Mouse (Mus musculus): ENCODE data around the gene Gm10563. TPM values are rescaled to one million over a fixed set of nuclear protein-coding genes. Genes with fewer than 3 reads are reported as not detected.

Gm10563 gene
- polyA plus RNA-seq, 1 experiment from 2014 or later, result not detected

DNA sequence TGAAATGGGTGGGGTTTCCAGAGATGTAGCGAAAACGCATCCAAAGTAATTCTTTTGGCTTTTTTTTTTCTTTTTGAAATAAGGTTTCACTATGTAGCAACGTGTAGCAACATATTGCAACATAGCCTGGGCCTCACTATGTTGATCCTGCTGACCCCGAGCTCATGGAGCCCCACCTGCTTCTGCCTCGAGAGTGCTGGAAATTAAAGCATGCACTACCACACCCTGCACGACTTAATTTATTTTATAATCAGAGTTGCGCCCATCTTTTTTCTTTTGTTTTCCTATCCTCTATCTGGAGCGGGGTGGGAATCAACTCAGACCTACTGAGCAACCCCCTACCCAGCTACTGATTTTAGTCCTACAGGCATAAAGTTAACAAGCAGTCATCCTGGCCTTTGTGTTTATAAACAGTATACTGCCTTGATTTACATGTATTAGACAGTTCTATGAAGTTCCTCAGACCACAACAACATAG, 24.4 kb upstream of the Gm10563 start:
- ATAC-seq (no peak), DNase-seq (ENCODE audit: low read depth, low spot score) (no peak)
- in situ Hi-C loops (cut with MboI; ENCODE audit: low pct_unique_long_range_greater_than_20kb), result no loop called here
- TF ChIP-seq CTCF (IDR thresholded peaks at IDR 0.05), result no peak
- ChIA-PET CTCF (interaction anchor here (0.9 to 1.3 kb wide), 3 partner anchors 15 to 29 kb away, joined by 3 read pairs; no protein-coding TSS in a partner anchor), POLR2A (interaction anchor here (0.7 to 1.6 kb wide), 2 partner anchors 18 to 198 kb away, joined by 3 to 4 read pairs; no protein-coding TSS in a partner anchor)
- H3K27me3 ChIP-seq, result no peaks in the 10 kb centered on the region

DNA sequence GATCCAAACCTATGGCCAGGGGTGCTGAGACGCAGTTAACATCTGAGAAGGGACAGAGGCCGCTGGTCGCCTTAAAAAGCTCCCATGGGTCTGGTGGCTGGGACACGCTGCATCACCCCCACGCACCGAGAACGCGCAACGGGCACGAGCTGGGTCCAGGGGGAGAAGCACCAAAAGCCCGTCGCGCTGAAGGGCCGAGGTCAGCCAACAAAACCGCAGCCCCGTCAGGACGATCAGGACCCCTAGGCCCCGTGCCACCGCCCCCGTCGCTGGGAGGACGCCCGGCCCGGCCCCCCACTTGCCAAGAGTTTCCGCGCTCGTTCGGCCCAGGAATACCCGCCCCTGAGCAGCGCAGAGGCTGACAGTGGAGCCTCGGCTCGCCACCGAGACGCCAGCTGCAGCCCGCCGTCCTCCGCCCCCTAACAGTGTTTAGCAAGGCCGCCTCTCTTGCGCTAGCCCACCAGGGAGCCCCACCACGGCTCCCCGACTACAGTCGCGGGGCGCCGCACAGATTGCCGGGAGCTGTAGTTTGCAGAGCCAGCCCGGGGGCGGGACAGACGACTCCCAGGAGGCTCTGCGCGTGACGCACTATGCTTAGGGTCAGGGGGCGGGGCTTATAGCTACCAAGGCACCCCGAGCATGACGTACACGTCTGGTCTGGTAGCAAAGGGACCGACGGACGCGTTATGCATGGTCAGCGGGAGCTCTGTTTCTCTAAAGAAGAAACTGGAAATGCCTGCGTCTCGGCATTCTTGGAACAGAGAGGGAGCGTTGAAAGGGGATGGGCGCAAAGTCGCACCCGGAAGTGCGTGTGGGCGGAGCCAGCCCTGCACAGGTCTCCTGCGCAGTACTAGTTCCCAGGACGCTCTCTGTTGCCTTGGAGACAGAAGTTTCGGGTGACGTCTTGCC, 23.7 kb upstream of the Gm10563 start, which contains the start of gene Mib2:
TSS of gene Mib2 (minus strand) at position 510 of the 909 bp plus-strand sequence.
- POLR2A ChIA-PET, result interaction anchor here (0.7 to 1.6 kb wide), 2 partner anchors 17 to 197 kb away, joined by 3 to 4 read pairs; no protein-coding TSS in a partner anchor
- H3K27me3 ChIP-seq, result no peaks in the 10 kb centered on the region
- CTCF ChIA-PET, result interaction anchor here (0.9 to 1.3 kb wide), 3 partner anchors 15 to 30 kb away, joined by 3 read pairs; no protein-coding TSS in a partner anchor
- in situ Hi-C loops (cut with MboI; ENCODE audit: low pct_unique_long_range_greater_than_20kb), result no loop called here
- no peak for TF ChIP-seq CTCF (IDR thresholded peaks at IDR 0.05)
- ATAC-seq, result peak; percentile 90
- DNase-seq (ENCODE audit: low read depth, low spot score), result peak; percentile 85

DNA sequence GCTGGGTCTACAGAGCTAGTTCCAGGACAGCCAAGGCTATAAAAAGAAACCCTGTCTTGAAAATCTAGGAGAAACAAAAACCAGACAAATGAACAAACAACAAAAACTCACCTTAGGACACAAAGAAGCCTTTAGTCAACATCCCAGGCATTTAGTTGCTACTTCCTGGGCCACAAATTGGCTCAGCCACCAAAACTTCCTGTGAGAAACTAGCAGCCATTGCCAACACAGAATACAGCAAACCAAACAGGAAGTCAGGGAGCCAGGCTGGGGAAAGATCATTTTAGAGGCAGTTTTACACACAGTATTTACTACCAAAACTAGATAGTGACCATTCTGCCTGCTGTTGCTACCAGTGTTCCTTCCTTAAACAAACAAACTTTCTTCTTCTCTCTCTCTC, 21.7 kb upstream of the Gm10563 start:
- in situ Hi-C loops (cut with MboI; ENCODE audit: low pct_unique_long_range_greater_than_20kb), result no loop called here
- no peaks in the 10 kb centered on the region for H3K27me3 ChIP-seq
- no peak for TF ChIP-seq CTCF (IDR thresholded peaks at IDR 0.05)
- POLR2A ChIA-PET, result no interaction called here
- CTCF ChIA-PET, result no interaction called here
- DNase-seq (ENCODE audit: low read depth, low spot score), result no peak
- no peak for ATAC-seq

DNA sequence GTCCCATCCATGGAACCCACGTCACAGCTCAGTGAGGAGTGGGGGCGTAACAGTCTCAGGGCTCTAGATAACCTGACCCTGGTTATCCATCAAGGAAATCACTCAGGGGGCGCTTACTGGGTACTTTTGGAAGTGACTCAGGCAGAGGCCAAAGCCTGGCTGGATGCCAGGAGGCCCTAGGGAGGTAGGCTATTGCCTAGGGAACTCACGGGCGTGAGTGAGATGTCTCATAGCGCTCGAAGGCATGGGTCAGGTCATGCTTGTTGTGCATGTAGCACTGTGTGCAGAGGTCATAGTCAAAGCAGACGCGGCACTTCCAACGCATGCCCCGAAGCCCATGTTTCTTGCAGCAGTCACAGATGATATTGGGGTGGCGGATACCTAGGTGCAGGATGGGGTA, 15.4 kb upstream of the Gm10563 start:
- no peak for TF ChIP-seq CTCF (IDR thresholded peaks at IDR 0.05)
- ChIA-PET CTCF (no interaction called here), POLR2A (interaction anchor here (0.9 kb wide), 1 partner anchor 9 kb away, joined by 3 read pairs; no protein-coding TSS in a partner anchor)
- in situ Hi-C loops (cut with MboI; ENCODE audit: low pct_unique_long_range_greater_than_20kb), result no loop called here
- peak; percentile 71 for DNase-seq (ENCODE audit: low read depth, low spot score)
- H3K27me3 ChIP-seq, result no peaks in the 10 kb centered on the region
- peak; percentile 79 for ATAC-seq

DNA sequence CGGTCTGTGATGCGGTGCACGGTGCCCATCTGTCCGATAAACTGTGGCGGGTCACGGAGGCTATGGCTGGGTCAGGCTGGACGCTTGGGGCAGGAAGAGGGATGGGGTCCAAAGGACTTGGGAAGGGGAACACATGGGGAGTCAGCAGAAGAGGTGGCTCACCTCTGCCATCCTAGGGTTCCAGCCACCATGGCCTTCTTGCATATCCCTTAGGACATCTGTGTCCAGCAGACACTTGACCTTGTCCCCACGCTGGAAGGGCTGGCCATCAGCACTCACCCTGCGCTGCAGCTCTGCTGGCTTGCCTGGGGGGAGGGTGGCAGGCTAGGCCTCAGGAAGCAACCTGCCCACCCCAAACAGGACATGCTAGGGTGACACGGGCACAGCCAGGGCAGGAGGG, 13.8 kb upstream of the Gm10563 start:
- POLR2A ChIA-PET, result no interaction called here
- TF ChIP-seq CTCF (IDR thresholded peaks at IDR 0.05), result no peak
- no peaks in the 10 kb centered on the region for H3K27me3 ChIP-seq
- no peak for ATAC-seq
- DNase-seq (ENCODE audit: low read depth, low spot score), result no peak
- in situ Hi-C loops (cut with MboI; ENCODE audit: low pct_unique_long_range_greater_than_20kb), result no loop called here
- CTCF ChIA-PET, result no interaction called here

DNA sequence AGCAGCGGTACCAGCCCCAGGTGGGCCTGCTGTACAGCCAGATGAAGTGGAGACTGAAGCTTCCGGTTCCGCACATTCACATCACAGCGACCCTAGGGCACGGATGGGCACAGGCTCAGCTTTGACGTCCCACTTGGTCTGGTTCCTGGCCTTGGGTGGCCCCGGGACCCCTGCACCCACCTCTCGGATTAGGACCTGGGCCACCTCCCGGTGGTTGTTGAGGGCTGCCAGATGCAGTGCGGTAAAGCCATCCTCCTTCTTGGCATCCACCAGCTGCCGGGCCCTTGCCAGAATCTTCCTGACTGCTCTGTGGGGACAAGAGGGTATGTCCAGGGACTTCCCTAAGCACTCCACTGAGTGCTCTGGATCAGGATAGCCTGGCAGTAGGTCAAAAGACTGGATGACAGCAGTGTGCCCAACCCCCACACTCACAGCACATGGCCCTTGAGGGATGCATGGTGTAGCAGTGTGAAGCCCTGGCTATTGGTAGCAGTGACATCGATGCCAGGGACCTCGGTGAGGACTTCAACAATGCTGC, 11.1 kb upstream of the Gm10563 start:
- ATAC-seq (no peak), DNase-seq (ENCODE audit: low read depth, low spot score) (no peak)
- in situ Hi-C loops (cut with MboI; ENCODE audit: low pct_unique_long_range_greater_than_20kb), result no loop called here
- TF ChIP-seq CTCF (IDR thresholded peaks at IDR 0.05), result no peak
- ChIA-PET POLR2A (no interaction called here), CTCF (no interaction called here)
- no peaks in the 10 kb centered on the region for H3K27me3 ChIP-seq

DNA sequence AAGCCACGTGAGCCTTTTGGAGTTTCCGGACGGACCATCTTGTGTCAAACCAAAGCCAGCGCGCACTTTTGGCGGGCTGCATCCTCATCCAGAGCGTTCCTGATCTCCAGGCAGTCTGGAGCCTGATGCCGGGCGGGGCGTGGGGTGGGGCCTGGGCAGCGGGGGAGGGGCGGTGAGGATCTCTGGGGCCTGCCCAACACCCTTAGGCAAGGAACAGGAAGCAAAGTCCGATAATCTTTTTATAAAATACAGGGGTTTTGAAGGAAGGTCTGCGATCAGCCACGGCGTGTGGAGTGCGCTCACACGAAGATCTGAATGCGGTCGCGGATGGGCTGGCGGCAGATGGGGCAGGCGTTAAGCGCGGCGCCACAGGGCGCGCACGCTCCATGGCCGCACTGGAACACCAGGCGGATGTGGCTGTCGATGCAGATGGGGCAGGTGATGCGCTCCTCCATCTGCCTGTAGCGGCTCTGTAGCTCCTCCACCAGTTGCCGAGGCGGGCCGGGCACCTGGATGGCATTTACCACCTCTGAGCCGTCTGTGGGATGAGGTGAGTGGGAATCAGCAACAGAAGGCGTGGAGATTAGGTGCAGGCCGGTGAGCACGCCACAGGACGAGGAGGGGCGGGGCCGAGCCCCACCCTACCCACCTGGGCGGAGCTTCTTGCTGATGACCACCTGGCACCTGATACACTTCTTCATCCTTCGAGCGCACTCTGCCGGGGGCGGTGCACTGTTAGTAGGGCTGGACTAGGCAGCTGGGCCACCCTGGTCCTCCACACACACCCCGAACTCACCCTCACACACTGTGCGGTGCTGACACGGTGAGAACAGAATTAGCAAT, 9.5 kb upstream of the Gm10563 start:
- in situ Hi-C loops (cut with MboI; ENCODE audit: low pct_unique_long_range_greater_than_20kb), result no loop called here
- DNase-seq (ENCODE audit: low read depth, low spot score) (no peak), ATAC-seq (no peak)
- no peak for TF ChIP-seq CTCF (IDR thresholded peaks at IDR 0.05)
- CTCF ChIA-PET, result no interaction called here
- POLR2A ChIA-PET, result no interaction called here
- no peaks in the 10 kb centered on the region for H3K27me3 ChIP-seq

DNA sequence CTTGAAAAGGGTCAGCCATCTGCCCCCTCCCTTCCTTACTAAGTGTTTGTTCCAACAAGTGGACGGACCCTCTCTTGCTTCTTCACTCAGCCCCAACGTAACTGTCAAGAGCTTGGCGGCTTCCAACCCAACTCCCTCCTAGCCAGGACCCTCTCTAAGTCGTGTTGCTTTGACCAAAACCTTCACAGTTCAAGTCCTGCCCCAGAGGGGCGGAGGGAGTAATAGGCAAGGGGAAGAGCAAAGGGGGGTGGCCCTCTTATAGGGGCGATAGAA, 8.9 kb upstream of the Gm10563 start:
- no peak for TF ChIP-seq CTCF (IDR thresholded peaks at IDR 0.05)

DNA sequence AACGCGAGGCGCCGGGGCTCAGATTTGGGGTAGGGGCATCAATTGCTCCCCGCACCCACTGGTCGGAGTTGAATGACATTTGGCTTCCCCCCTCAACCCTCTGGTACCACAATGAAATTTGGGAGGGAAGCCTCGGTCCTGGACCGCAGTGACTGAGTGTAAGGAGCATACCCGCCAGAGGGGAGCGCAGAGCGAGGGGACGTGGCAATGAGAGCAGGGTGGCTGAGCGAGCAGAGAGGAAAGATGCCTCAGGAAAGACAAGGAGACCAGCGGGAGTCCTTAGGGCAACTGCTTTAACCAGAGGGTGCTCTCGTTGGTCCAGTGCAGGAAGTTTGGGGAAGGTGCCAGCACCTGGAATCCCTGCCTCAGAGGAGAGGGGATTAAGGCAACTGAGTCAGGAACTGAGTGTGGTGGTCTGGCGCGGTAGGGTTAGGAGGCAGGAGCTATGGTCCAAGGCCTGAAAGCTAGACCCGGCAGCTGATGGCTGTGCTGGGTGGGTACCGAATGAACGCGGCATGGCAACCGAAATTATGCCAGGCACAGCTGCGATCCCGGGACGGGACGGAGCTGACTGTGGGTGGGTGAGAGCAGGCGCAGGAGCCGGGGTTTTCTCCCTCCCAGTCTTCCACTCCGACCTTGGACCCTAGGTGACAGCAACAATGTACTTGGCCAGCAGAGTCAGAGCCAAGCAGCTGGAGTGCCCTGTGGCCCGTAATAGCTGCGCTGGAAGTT, 8.4 kb upstream of the Gm10563 start:
- ATAC-seq, result no peak
- TF ChIP-seq CTCF (IDR thresholded peaks at IDR 0.05), result no peak
- in situ Hi-C loops (cut with MboI; ENCODE audit: low pct_unique_long_range_greater_than_20kb), result no loop called here
- ChIA-PET POLR2A (no interaction called here), CTCF (no interaction called here)
- DNase-seq (ENCODE audit: low read depth, low spot score), result no peak
- H3K27me3 ChIP-seq, result no peaks in the 10 kb centered on the region

More for the DNA sequence above, 8.9 kb upstream of the Gm10563 start:
- no peaks in the 10 kb centered on the region for H3K27me3 ChIP-seq
- POLR2A ChIA-PET, result no interaction called here
- CTCF ChIA-PET, result no interaction called here
- no peak for DNase-seq (ENCODE audit: low read depth, low spot score)
- ATAC-seq, result no peak
- in situ Hi-C loops (cut with MboI; ENCODE audit: low pct_unique_long_range_greater_than_20kb), result no loop called here

DNA sequence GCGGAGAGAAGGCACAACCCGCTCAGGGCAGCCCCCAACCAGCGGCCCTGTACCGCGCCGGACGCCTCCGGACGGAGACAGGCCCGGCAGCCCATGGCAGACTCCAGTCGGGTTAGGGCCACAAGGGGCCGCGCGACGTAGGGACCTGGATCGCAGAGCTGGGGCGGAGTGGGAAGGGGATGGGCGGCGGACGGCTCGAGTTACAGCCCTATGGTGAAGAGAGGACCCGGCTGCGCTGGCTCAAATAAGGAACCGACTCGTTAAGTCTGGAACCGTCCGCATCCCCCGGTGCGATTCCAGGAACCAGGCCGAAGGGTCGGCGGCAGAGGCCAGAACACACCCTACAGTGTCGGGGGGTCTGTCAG, 7.9 kb upstream of the Gm10563 start, which contains the start of gene Mmp23:
TSS of gene Mmp23 (minus strand) at position 299 of the 365 bp plus-strand sequence.
- no peak for ATAC-seq
- in situ Hi-C loops (cut with MboI; ENCODE audit: low pct_unique_long_range_greater_than_20kb), result no loop called here
- no peak for TF ChIP-seq CTCF (IDR thresholded peaks at IDR 0.05)
- H3K27me3 ChIP-seq, result no peaks in the 10 kb centered on the region
- no peak for DNase-seq (ENCODE audit: low read depth, low spot score)
- ChIA-PET POLR2A (no interaction called here), CTCF (no interaction called here)

All from Patski (cell line).